Mouse (Mus musculus) heart, postnatal 0 days (tissue): ENCODE results near the gene Phf19.

Source experiments
- CTCF ChIP-seq: IDR thresholded peaks from 2 replicates; pipeline ENCODE4 v1.5.1; 2016; ENCODE audit warnings: antibody characterized with exemption, control low read depth, low read depth
- EP300 ChIP-seq: IDR thresholded peaks from 2 replicates; pipeline ENCODE4 v1.6.1; 2016; ENCODE audit warnings: antibody characterized with exemption, low read depth

DNA sequence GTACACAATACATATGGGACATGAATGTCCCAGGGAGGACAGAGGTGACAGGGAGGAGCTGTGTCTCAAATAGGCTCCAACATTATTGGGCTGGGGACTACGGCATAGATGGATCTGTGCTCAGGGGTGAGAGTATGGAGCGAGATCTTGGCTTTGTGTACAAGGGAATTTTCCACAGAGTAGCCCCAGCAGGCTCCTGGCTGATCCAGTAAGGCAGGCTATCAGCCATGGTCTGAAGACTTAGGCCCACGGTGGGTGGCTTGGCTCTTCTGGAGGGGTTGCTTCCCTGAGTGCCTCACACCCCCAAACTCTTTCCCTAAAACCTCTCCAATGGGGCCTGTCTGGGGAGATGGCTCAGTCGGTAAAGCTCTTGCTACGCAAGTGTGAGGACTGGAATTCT, 26.4 kb upstream of the Phf19 start:
- TF ChIP-seq CTCF (no peak), EP300 (no peak)
